Mouse (Mus musculus) G1E (cell line): ENCODE results near the gene Amn1. TPM values are rescaled to one million over a fixed set of nuclear protein-coding genes. Genes with fewer than 3 reads are reported as not detected.
"Not testable (repeated sequence)": the region's sequence is repeated elsewhere in the genome, so short reads cannot be mapped to it uniquely, and the experiment has no call there.

Experiments used
- ATAC-seq: 2 replicates; pipeline ENCODE4 v1.8.0; 2016; ENCODE audit warnings: mild to moderate bottlenecking; ENCODE audit not compliant: insufficient number of reproducible peaks, poor library complexity, low FRiP score, severe bottlenecking; ENCODE audit errors: extremely low read depth
- DNase-seq: peaks from one replicate; pipeline ENCODE4 v3.0.0; 2012; ENCODE audit warnings: low spot score
- H3K27me3 ChIP-seq: 2 replicates; pipeline ENCODE4 v1.6.1; 2012; ENCODE audit warnings: mild to moderate bottlenecking, low read length, inconsistent platforms; ENCODE audit not compliant: insufficient read depth
- H3K36me3 ChIP-seq: replicated peaks from 2 replicates; pipeline ENCODE3; 2012; ENCODE audit warnings: mild to moderate bottlenecking, inconsistent platforms
- H3K4me1 ChIP-seq: 2 replicates; pipeline ENCODE4 v1.6.1; 2012; ENCODE audit warnings: low read depth, low read length, inconsistent platforms, mixed read lengths; ENCODE audit not compliant: insufficient read depth
- H3K4me3 ChIP-seq: 2 replicates; pipeline ENCODE4 v1.5.1; 2012; ENCODE audit warnings: low read depth, mild to moderate bottlenecking, inconsistent platforms, low read length, moderate library complexity, mixed read lengths
- H3K9me3 ChIP-seq: replicated peaks from 2 replicates; pipeline ENCODE4 v1.6.1; 2012; ENCODE audit warnings: inconsistent platforms
- CTCF ChIP-seq: IDR thresholded peaks from 2 replicates; pipeline ENCODE4 v1.5.1; 2012; ENCODE audit warnings: low read depth, low read length, inconsistent platforms, mixed read lengths
- GATA1 ChIP-seq: IDR thresholded peaks from 2 replicates; pipeline ENCODE4 v1.6.1; 2012; ENCODE audit warnings: borderline replicate concordance, low read length, inconsistent platforms, mixed read lengths
- GATA2 ChIP-seq: IDR thresholded peaks from 2 replicates; pipeline ENCODE4 v1.6.1; 2012; ENCODE audit warnings: low read depth, low read length, inconsistent platforms, borderline replicate concordance
- POLR2AphosphoS5 ChIP-seq: IDR thresholded peaks from 2 replicates; pipeline ENCODE4 v1.6.1; 2012; ENCODE audit warnings: low read depth, low read length, inconsistent platforms; ENCODE audit not compliant: insufficient replicate concordance
- TAL1 ChIP-seq: conservative IDR thresholded peaks from 2 replicates; pipeline ENCODE4 v1.6.1; 2012; ENCODE audit warnings: low read depth, low read length, inconsistent platforms, mixed read lengths
- polyA plus RNA-seq: library from polyadenylated mRNA; stranded (reverse); fragments of >175 nt; gene quantifications from 2 replicates; pipeline ENCODE4 v1.2.3, GENCODE M21; 2012
- total RNA-seq, 2 experiments: library from RNA; stranded (forward) in 1 of 2; stranded (reverse) in 1 of 2; fragments of 200-1000 nt in 1 of 2; fragments of >200 nt in 1 of 2; fragmentation: Nextera tagmentation in 1 of 2; gene quantifications; 2 replicates each; pipeline ENCODE4 v1.2.3; 2014 to 2017

Amn1 gene
- total and polyA plus RNA-seq, 3 experiments = 3.7 to 21.3 (median 19.2) TPM

- Histone ChIP-seq H3K4me3 (no peak overlapping the region), H3K36me3 (no peaks in the 10 kb centered on the region), H3K27me3 (no peaks in the 10 kb centered on the region), H3K9me3 (peaks cover 9% of the 10 kb centered on the region), H3K4me1 (peaks cover 25% of the 10 kb centered on the region)
- DNase-seq (no peak), ATAC-seq (no peak)
- TF ChIP-seq TAL1 (no peak), POLR2AphosphoS5 (no peak), CTCF (no peak), GATA2 (no peak), GATA1 (no peak)
Observed at GRCm38 (mm10) chr6:149197116-149197515, 8.6 kb upstream of the Amn1 start.

- no peak for TF ChIP-seq GATA2
- Histone ChIP-seq H3K27me3 (no peaks in the 10 kb centered on the region), H3K4me1 (peaks cover 33% of the 10 kb centered on the region), H3K36me3 (no peaks in the 10 kb centered on the region), H3K4me3 (no peak overlapping the region), H3K9me3 (peaks cover 24% of the 10 kb centered on the region)
- ATAC-seq (peak; percentile 52), DNase-seq (peak; percentile 22)
Observed at GRCm38 (mm10) chr6:149193276-149193905, 4.9 kb upstream of the Amn1 start.

- H3K36me3 ChIP-seq, H3K4me3 ChIP-seq, H3K27me3 ChIP-seq, ATAC-seq, DNase-seq: not testable (repeated sequence)
- peaks cover 24% of the 10 kb centered on the region for H3K9me3 ChIP-seq
- peaks cover 35% of the 10 kb centered on the region for H3K4me1 ChIP-seq
Observed at GRCm38 (mm10) chr6:149191951-149192350, 3.4 kb upstream of the Amn1 start.

- Histone ChIP-seq H3K36me3 (peaks cover 15% of the 10 kb centered on the region), H3K9me3 (peaks cover 24% of the 10 kb centered on the region), H3K4me1 (peaks cover 43% of the 10 kb centered on the region), H3K27me3 (no peaks in the 10 kb centered on the region), H3K4me3 (no peak overlapping the region)
- DNase-seq (no peak), ATAC-seq (no peak)
- TF ChIP-seq POLR2AphosphoS5 (no peak), GATA2 (no peak), GATA1 (no peak), CTCF (no peak), TAL1 (no peak)
Observed at GRCm38 (mm10) chr6:149189340-149189922, 919 bp upstream of the Amn1 start.

- Histone ChIP-seq H3K27me3 (no peaks in the 10 kb centered on the region), H3K9me3 (peaks cover 24% of the 10 kb centered on the region), H3K36me3 (peaks cover 20% of the 10 kb centered on the region), H3K4me1 (peaks cover 48% of the 10 kb centered on the region), H3K4me3 (peak overlapping the region; percentile 86)
- TF ChIP-seq GATA1 = no peak
- TF ChIP-seq POLR2AphosphoS5 = no peak
- no peak for TF ChIP-seq TAL1
- no peak for TF ChIP-seq CTCF
- TF ChIP-seq GATA2 = no peak
- DNase-seq (no peak), ATAC-seq (no peak)
Observed at GRCm38 (mm10) chr6:149188925-149189257, 379 bp upstream of the Amn1 start.

- H3K4me1 ChIP-seq = peaks cover 41% of the 10 kb centered on the region
- no peak for ATAC-seq
- H3K4me3 ChIP-seq = peak overlapping the region; percentile 86
Observed at GRCm38 (mm10) chr6:149187371-149187770, 1.1 kb downstream of the Amn1 start.

GRCm38 (mm10) chr6:149184007-149184406 is 4.5 kb downstream of the Amn1 start:
- H3K4me3 ChIP-seq = no peak overlapping the region
- DNase-seq (no peak), ATAC-seq (no peak)
- peaks cover 62% of the 10 kb centered on the region for H3K4me1 ChIP-seq
- H3K9me3 ChIP-seq = peaks cover 5% of the 10 kb centered on the region; the same call in 1 of the 2 replicates
- no peaks in the 10 kb centered on the region for H3K27me3 ChIP-seq
- H3K36me3 ChIP-seq = peaks cover 51% of the 10 kb centered on the region
- no peak for TF ChIP-seq CTCF
- TF ChIP-seq GATA1 = no peak
- TF ChIP-seq GATA2 = no peak
- no peak for TF ChIP-seq TAL1
- no peak for TF ChIP-seq POLR2AphosphoS5

More at GRCm38 (mm10) chr6:149187371-149187770, 1.1 kb downstream of the Amn1 start:
- no peak for DNase-seq
- Histone ChIP-seq H3K36me3 (peaks cover 32% of the 10 kb centered on the region), H3K27me3 (no peaks in the 10 kb centered on the region), H3K9me3 (peaks cover 23% of the 10 kb centered on the region)
- TF ChIP-seq CTCF (no peak), GATA1 (no peak), POLR2AphosphoS5 (no peak), TAL1 (no peak), GATA2 (no peak)
